Mouse (Mus musculus): ENCODE data around the gene Taf8. TPM values are rescaled to one million over a fixed set of nuclear protein-coding genes. Genes with fewer than 3 reads are reported as not detected.

The Taf8 gene
- polyA plus RNA-seq, 1 experiment = 13.3 TPM

DNA sequence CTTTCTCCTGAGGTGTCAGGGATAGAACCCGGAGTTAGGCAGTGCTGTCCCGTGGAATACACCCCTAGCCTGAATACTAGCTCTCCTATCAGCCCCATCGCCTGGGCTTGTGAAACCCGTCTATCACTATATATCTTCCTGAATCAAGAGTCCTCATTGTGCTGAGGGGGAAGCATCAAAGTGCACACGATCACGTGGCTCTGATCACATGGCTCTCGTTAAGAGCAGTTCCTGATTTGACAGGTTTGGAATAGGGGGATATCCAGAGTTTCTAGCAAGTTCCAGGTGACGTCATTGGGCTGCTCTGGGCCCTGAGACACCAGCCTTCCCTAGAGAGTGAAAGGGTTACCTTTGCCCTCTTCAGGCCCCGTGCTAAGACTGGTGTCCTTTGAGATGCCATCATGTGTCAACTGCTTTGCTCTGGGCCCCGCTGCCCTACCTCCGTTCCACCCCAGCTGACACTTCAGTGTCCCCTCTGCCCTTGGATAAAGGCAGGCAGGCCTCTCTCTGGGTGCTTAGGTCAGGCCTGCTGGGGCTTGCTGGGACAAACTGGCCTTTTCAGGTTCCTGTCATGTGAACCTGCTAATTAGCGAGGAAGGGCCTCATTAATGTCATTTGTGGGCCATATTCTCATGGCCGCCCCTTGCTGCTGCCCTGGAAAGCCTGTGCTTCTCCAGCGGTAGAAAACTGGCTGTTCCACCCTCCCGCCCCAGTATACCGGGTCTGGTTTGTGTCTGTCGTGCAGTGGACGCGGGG, 60.6 kb downstream of the Taf8 start:
- TF ChIP-seq CTCF (IDR thresholded peaks at IDR 0.05; ENCODE audit: extremely low read depth, insufficient read length, insufficient replicate concordance, low read depth, low read length) (no peak), POLR2A (IDR thresholded peaks at IDR 0.05; ENCODE audit: low read depth, low read length) (no peak)
- H3K4me1 ChIP-seq (ENCODE audit: control insufficient read depth, insufficient read depth, insufficient read length, low read length) = peaks cover 41% of the 10 kb centered on the region
- peak overlapping the region; percentile 74 for H3K27ac ChIP-seq (ENCODE audit: insufficient read depth, low read depth, low read length)
- H3K36me3 ChIP-seq (ENCODE audit: control insufficient read depth, insufficient read depth, low read length) = peaks cover 3% of the 10 kb centered on the region; the same call in 1 of the 2 replicates
- no peak overlapping the region for H3K4me3 ChIP-seq (ENCODE audit: low read depth, low read length)
- WGBS = 52% methylated on average over 19 of the region's 19 CpGs
- no peaks in the 10 kb centered on the region for H3K27me3 ChIP-seq (ENCODE audit: control insufficient read depth, insufficient read depth, low read length)

DNA sequence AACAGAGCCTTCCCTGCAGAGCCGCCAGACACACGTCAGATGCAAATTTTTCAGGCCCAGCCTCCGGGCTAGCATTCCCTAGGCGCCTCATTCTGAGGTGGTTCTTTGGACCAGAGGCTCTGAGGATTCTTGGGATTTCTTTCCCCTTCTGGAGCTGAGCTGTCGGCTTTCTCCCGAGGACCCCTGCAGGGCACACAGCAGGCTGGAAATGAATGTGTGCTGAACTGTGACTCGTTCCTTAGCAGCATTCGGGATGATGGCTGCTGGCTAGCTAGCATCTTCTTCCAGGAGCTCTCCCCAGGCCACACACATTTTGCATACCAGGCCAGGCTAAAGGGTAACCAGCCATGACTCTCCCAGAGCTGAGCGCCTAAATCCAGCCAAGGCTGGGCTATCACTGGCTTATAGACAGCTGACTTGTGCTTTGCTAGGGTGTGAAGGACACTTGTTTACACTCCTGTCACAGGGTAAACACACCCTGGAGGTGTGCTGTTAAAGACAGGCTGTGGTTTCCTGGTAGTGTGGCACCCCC, 61.7 kb downstream of the Taf8 start:
- Histone ChIP-seq H3K4me1 (ENCODE audit: control insufficient read depth, insufficient read depth, insufficient read length, low read length) (peaks cover 32% of the 10 kb centered on the region), H3K36me3 (ENCODE audit: control insufficient read depth, insufficient read depth, low read length) (0 out of 2 replicates have a peak, but pooled peaks cover 1% of the 10 kb centered on the region), H3K4me3 (ENCODE audit: low read depth, low read length) (no peak overlapping the region), H3K27me3 (ENCODE audit: control insufficient read depth, insufficient read depth, low read length) (no peaks in the 10 kb centered on the region), H3K27ac (ENCODE audit: insufficient read depth, low read depth, low read length) (peak overlapping the region; percentile 95)
- TF ChIP-seq POLR2A (IDR thresholded peaks at IDR 0.05; ENCODE audit: low read depth, low read length) (no peak), CTCF (IDR thresholded peaks at IDR 0.05; ENCODE audit: extremely low read depth, insufficient read length, insufficient replicate concordance, low read depth, low read length) (no peak)
- 48% methylated on average over 9 of the region's 9 CpGs for WGBS

DNA sequence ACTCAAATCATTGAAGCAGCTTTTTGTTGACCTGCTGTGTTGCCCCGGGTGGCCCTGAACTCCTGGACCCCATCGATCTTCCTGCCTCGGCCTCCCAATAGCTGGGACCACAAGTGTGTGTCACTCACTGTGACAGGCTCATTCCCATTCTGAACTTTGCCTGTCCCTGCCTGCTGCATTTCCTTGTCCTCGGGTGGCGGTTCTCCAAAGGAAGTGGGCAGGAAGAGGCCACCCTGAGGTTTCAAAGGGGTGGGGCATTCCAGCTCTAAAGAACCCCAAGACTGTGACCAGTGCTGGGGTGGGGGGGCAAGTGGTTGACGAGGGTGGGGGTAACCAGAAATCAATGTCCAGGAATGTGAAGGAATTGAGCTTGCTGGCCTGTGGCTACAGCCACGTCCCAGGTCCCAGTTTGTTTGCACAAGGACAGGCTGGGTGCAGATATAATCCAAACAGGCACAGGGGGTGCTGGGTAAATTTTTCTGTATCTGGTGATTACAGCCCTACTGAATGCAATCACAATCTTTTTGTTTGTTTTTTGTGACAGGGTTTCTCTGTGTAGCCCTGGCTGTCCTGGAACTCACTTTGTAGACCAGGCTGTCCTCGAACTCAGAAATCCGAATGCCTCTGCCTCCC, 62.6 kb downstream of the Taf8 start:
- H3K4me3 ChIP-seq (ENCODE audit: low read depth, low read length) = no peak overlapping the region; the same call in 1 of the 2 replicates
- WGBS = 18% methylated on average over 9 of the region's 9 CpGs

DNA sequence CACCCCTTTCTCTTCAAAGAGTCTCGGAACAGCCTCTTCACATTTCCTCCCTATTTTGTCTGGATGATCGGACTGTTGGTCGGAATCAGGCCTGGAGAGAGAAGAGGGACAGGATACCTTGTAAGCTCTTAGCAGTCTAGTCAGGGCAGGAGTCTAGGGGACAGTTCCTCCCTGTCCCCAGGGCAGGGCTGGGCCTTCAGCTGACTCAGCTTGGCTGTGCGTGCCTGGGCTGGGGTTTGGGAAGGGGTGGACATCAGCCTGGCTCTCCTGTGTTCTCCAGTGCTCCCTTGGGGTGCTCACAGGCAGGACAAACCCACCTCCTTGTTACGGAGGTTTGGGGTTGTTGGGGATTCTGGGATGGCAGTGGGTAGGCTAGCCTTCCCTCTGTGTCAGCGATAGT, 63.5 kb downstream of the Taf8 start:
- peak overlapping the region; percentile 54 for H3K4me3 ChIP-seq (ENCODE audit: low read depth, low read length)

More for the DNA sequence above, 62.6 kb downstream of the Taf8 start:
- Histone ChIP-seq H3K27me3 (ENCODE audit: control insufficient read depth, insufficient read depth, low read length) (no peaks in the 10 kb centered on the region), H3K27ac (ENCODE audit: insufficient read depth, low read depth, low read length) (peak overlapping the region; percentile 95), H3K36me3 (ENCODE audit: control insufficient read depth, insufficient read depth, low read length) (0 out of 2 replicates have a peak, but pooled peaks cover 1% of the 10 kb centered on the region), H3K4me1 (ENCODE audit: control insufficient read depth, insufficient read depth, insufficient read length, low read length) (peaks cover 26% of the 10 kb centered on the region)
- TF ChIP-seq POLR2A (IDR thresholded peaks at IDR 0.05; ENCODE audit: low read depth, low read length) = no peak; the same call in 1 of the 2 replicates
- no peak for TF ChIP-seq CTCF (IDR thresholded peaks at IDR 0.05; ENCODE audit: extremely low read depth, insufficient read length, insufficient replicate concordance, low read depth, low read length)

DNA sequence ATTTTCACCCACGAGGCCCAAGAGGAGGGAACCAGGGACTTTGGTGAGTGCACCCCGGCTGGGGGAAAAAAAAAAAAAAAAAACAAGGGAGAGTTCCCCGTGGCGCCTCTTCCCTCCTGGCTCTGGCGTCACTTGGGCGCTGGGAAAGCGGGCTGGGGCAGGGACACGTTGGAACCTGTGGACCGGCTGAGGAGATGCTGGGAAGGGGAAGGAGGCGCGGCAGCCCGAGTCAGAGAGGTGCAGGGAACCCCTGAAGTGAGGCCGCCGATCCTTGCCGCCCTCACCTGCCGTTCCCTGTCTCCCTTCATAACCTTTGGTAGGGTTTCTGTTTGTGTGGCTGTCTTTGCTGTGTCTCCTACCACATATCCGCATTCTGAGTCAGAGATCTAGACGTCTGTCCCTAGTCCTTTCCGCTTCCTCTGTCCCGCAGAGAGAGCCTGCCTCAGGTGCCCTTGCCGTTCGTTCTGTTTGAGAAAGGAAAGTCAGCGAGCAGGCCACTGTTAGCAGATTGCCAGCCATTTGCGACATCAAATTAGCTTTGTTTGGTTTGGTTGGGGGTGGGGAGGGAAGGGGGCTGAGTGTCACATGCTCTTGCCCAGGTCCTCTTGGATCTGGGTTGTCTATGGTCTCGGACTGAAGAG, 65.1 kb downstream of the Taf8 start, which contains the start of gene 1700001C19Rik:
1700001C19Rik (minus strand) TSS at position 470 of the 641 bp plus-strand sequence.
- 4% methylated on average over 25 of the region's 25 CpGs for WGBS
- H3K4me1 ChIP-seq (ENCODE audit: control insufficient read depth, insufficient read depth, insufficient read length, low read length) = peaks cover 26% of the 10 kb centered on the region

More for the DNA sequence above, 63.5 kb downstream of the Taf8 start:
- WGBS = 41% methylated on average over 6 of the region's 6 CpGs
- Histone ChIP-seq H3K36me3 (ENCODE audit: control insufficient read depth, insufficient read depth, low read length) (0 out of 2 replicates have a peak, but pooled peaks cover 1% of the 10 kb centered on the region), H3K4me1 (ENCODE audit: control insufficient read depth, insufficient read depth, insufficient read length, low read length) (peaks cover 26% of the 10 kb centered on the region), H3K27me3 (ENCODE audit: control insufficient read depth, insufficient read depth, low read length) (no peaks in the 10 kb centered on the region), H3K27ac (ENCODE audit: insufficient read depth, low read depth, low read length) (peak overlapping the region; percentile 95)
- no peak for TF ChIP-seq CTCF (IDR thresholded peaks at IDR 0.05; ENCODE audit: extremely low read depth, insufficient read length, insufficient replicate concordance, low read depth, low read length)
- TF ChIP-seq POLR2A (IDR thresholded peaks at IDR 0.05; ENCODE audit: low read depth, low read length) = no peak

DNA sequence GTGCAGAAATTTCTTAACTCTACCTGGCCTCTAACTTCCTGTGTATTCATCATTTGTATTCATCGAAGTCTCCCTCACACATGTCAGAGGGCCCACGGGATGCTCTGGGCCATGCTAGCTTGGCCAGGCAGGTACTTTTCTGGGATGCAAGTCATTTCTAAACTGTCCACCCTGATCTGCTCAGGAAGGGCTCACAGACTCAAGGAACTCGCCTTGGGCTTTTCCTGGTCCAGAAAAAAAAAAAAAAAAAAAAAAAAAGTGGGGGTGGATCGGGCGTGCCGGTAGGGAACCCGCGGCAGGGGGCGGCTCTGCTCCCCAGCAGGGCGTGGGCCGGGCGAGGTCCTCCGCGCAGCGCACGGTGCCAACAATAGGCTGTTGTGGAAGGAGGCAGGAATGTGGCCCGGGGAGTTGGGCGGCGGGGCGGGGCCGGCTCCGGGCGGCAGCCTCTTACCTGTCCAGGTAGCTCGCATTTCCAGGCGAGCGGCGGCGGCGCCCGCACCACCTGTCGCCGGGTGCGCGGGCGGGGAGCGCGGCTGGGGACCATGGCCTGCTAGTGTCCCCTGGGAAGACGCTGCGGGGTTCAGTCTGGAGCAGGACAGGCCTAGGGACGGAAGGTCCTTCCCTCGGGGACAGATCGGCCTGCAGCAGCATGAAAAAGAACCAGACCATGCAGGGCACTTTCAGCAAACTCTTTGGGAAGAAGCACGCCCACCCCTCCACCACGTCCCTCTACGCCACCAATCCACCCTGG, 65.8 kb downstream of the Taf8 start, which contains the start of gene AI661453:
AI661453 (plus strand) TSS at position 460 of the 751 bp plus-strand sequence.
- TF ChIP-seq POLR2A (IDR thresholded peaks at IDR 0.05; ENCODE audit: low read depth, low read length) (peak; percentile 92), CTCF (IDR thresholded peaks at IDR 0.05; ENCODE audit: extremely low read depth, insufficient read length, insufficient replicate concordance, low read depth, low read length) (no peak)
- H3K27me3 ChIP-seq (ENCODE audit: control insufficient read depth, insufficient read depth, low read length) = no peaks in the 10 kb centered on the region
- no peaks in the 10 kb centered on the region for H3K36me3 ChIP-seq (ENCODE audit: control insufficient read depth, insufficient read depth, low read length)
- 1% methylated on average over 42 of the region's 45 CpGs for WGBS
- H3K27ac ChIP-seq (ENCODE audit: insufficient read depth, low read depth, low read length) = peak within 1 kb of the TSS; percentile 95
- H3K4me3 ChIP-seq (ENCODE audit: low read depth, low read length) = peak within 1 kb of the TSS; percentile 77
- H3K4me1 ChIP-seq (ENCODE audit: control insufficient read depth, insufficient read depth, insufficient read length, low read length) = peaks cover 21% of the 10 kb centered on the region

More for the DNA sequence above, 65.1 kb downstream of the Taf8 start, which contains the start of gene 1700001C19Rik:
- Histone ChIP-seq H3K36me3 (ENCODE audit: control insufficient read depth, insufficient read depth, low read length) (0 out of 2 replicates have a peak, but pooled peaks cover under 1% of the 10 kb centered on the region), H3K27ac (ENCODE audit: insufficient read depth, low read depth, low read length) (peak within 1 kb of the TSS; percentile 95), H3K4me3 (ENCODE audit: low read depth, low read length) (peak within 1 kb of the TSS; percentile 77), H3K27me3 (ENCODE audit: control insufficient read depth, insufficient read depth, low read length) (no peaks in the 10 kb centered on the region)
- no peak for TF ChIP-seq POLR2A (IDR thresholded peaks at IDR 0.05; ENCODE audit: low read depth, low read length)
- TF ChIP-seq CTCF (IDR thresholded peaks at IDR 0.05; ENCODE audit: extremely low read depth, insufficient read length, insufficient replicate concordance, low read depth, low read length) = no peak

Other genes with a start within 250 kb of the Taf8 start
- 11.3 and 13.5 TPM in 2 replicates for gene Mrps10, start 133.4 kb downstream of the Taf8 start, polyA plus RNA-seq (2012; rRNA removed)
- 0.56 and 0.86 TPM in 2 replicates for gene Guca1b, start 116.9 kb downstream of the Taf8 start, polyA plus RNA-seq (2012; rRNA removed)
- gene Guca1a, start 101.7 kb downstream of the Taf8 start, polyA plus RNA-seq (2012; rRNA removed) = 2.1 and 2.5 TPM in 2 replicates
- gene AI661453, start 65.7 kb downstream of the Taf8 start, polyA plus RNA-seq (2012; rRNA removed) = 21.8 and 27.3 TPM in 2 replicates
- 0.08 TPM in 1 of 2 replicates, not detected in the other for gene 1700001C19Rik, start 64.9 kb downstream of the Taf8 start, polyA plus RNA-seq (2012; rRNA removed)
- 49.9 and 54.9 TPM in 2 replicates for gene Ccnd3, start 2.8 kb upstream of the Taf8 start, polyA plus RNA-seq (2012; rRNA removed)
- 3.3 and 3.5 TPM in 2 replicates for gene Bysl, start 109.2 kb upstream of the Taf8 start, polyA plus RNA-seq (2012; rRNA removed)
- gene Med20, start 109.3 kb upstream of the Taf8 start, polyA plus RNA-seq (2012; rRNA removed) = 7.3 and 11.3 TPM in 2 replicates
- gene Gm20517, start 109.3 kb upstream of the Taf8 start, polyA plus RNA-seq (2012; rRNA removed) = 0.88 and 1.7 TPM in 2 replicates
- gene Usp49, start 128.4 kb upstream of the Taf8 start, polyA plus RNA-seq (2012; rRNA removed) = 2.3 and 4.6 TPM in 2 replicates
- gene Tomm6, start 186.1 kb upstream of the Taf8 start, polyA plus RNA-seq (2012; rRNA removed) = 41.1 and 59.0 TPM in 2 replicates
- 7.1 and 13.1 TPM in 2 replicates for gene Frs3, start 186.7 kb upstream of the Taf8 start, polyA plus RNA-seq (2012; rRNA removed)
- gene Gm21981, start 192.2 kb upstream of the Taf8 start, polyA plus RNA-seq (2012; rRNA removed) = 0.20 and 0.39 TPM in 2 replicates
- 0.89 and 1.4 TPM in 2 replicates for gene Prickle4, start 192.4 kb upstream of the Taf8 start, polyA plus RNA-seq (2012; rRNA removed)
- gene Pgc, start 224.6 kb upstream of the Taf8 start, polyA plus RNA-seq (2012; rRNA removed) = 12.3 and 443 TPM in 2 replicates
- gene Tfeb, start 234.7 kb upstream of the Taf8 start, polyA plus RNA-seq (2012; rRNA removed) = 27.5 and 60.3 TPM in 2 replicates

Measured in small intestine, adult 2 months (tissue).